Mouse (Mus musculus) testis, postnatal 10 days (tissue): ENCODE measurements at regions not wholly inside any gene's neighbourhood (a gene's known extent, or its start where the extent isn't known, plus 50 kb on each side); places are given as distances from the start of the nearest gene placed in this dataset.
A peak's percentile ranks its signal among the peaks of the same experiment; 100 is the strongest.

Experiments
- DNase-seq: peaks from one replicate; pipeline ENCODE4 v3.0.0; 2021; ENCODE audit warnings: low spot score

DNA sequence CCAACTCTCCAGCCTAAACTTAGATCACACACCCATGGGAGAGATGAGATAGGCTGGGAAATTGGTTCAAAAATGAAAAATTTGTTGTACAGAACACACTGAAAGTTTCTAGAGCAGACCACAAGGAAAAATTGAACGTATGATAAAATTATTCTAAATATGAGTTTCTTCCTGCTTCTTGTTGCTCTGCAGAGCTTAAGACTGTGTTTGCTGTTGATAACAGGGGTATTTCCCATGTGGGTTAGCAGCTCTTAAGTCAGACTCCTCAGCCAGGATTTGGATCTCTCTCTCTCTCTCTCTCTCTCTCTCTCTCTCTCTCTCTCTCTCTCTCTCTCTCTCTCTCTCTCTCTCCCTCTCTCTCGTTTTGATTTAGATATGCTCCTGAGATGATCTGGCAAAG is 173.5 kb upstream of the Stt3b start:
- DNase-seq: no peak

GRCm38 (mm10) chr9:115484408-115484807 is 174.2 kb upstream of the Stt3b start:
- DNase-seq: no peak

GRCm38 (mm10) chr9:115485219-115485618 is 175.0 kb upstream of the Stt3b start:
- DNase-seq: no peak

GRCm38 (mm10) chr9:115487175-115487760 is 177.0 kb upstream of the Stt3b start:
- no peak for DNase-seq

- no peak for DNase-seq
These were observed 178.9 kb upstream of the Stt3b start for GRCm38 (mm10) chr9:115488913-115489809.

DNA sequence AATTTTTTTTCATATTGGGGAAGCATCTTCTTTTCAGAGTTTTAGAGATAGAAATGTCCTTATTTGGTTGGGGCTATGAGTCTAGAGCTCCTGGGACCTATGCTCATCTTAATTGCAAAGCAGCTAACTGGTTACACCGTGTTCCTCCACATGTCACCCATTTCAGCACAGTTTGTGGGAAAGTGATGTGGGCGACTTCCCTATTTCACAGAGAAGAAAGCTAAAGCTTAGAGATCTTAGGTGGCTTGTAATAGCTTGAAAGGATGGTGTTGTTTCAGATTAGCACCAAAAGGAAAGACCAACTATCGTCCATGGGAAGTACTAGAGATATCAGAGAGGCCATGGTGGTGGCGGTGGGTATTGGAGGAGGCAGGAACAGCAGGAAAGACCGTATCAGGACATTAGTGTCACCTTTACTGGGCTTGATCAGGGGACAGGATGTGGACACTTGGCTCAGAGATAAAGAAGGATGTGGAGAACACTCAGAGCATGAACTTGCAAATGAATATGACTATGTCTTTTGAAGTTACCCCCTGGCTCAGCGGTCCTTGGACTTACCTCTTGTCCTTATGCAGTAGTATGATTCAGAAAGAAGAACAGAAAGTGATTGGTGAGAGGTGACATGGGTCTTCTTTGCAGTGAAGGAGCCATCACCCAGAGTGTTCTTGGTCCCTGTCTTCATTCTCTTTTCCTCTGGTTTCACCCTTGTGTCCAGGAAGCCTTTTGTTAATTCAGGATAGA is 182.4 kb upstream of the Stt3b start:
- no peak for DNase-seq

- DNase-seq: no peak
These were observed 183.5 kb upstream of the Stt3b start for GRCm38 (mm10) chr9:115493765-115494164.

DNA sequence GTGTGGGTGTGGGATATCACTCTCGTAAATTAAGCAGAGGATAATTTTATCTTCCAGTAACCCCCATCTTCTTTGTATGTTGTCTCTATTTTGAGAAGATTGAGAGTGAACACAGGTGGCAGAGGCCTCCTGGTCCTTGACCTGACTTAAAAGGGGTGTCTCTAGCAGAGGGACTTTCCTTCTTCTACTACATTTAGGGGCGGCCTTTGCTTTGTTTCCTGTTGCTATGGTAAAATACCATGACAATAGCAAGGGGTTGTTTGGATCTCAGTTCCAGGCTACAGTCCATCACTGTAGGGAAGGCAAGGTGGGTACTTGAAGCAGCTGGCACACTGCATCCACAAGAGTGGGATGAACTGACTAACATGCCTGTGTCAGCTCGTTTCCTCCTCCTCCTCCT is 189.3 kb upstream of the Stt3b start:
- no peak for DNase-seq

- DNase-seq: no peak
These were observed 194.6 kb upstream of the Stt3b start for GRCm38 (mm10) chr9:115504789-115505188.

GRCm38 (mm10) chr9:115507131-115507689 is 197.0 kb upstream of the Stt3b start:
- DNase-seq: no peak

- no peak for DNase-seq
These were observed 202.8 kb upstream of the Stt3b start for GRCm38 (mm10) chr9:115512835-115513629.

DNA sequence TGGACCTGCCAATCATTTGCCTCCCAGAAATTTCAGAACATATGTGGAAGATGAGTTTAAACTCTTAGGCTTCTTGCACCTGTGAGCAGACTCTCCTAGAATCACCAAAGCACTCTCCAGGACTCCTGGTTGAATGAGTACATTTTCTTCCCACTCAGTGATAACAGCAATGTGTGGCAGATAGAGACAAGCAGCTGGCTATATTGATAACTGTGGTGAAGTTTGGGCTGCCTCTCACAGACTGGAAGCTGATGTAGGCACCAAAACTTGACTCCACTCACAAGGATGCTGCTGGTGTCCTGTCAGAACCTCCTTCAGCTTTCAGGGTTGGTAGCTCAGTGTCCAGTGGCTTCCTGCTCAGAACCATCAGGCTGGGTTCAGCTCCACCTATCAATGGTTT is 207.7 kb upstream of the Stt3b start:
- no peak for DNase-seq

DNA sequence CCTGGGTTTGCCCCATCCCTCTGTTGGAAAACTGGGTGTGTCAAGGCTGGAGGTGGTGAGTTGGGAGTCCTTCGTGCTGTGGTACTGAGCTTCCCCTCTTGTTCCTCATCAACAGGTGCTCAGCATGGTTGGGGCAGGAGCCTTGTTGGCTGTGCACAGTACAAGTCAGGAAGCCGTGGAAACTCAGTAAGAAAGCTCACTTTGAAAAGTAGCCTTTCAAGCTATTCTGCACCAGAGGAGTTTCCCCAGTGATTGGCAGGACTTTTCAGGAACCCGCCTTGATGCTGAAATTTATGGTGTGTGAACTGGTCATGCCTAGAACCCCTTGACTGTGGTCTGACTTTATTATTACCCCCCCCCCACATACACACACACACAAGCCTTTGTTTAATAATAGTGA is 213.9 kb upstream of the Stt3b start:
- no peak for DNase-seq

DNA sequence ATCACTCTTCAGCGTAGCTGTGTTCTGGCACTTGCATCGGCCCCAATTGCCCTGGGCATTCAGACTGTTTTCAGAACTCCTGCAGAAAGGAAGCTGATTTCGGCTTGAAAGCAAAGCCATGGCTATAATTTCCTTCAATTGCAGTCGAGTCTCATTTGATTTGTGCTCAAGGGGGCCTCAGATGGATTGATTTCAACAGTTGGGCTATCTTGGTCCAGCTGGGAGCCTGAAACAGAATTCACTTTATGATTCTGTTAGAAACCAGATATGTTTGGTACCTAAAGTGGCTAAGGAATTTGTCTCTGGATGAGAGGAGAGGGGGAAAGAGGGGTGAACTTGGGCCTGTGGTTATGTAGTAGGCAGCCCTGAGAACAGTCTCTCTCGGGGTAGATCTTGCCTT is 214.4 kb upstream of the Stt3b start:
- DNase-seq: no peak

DNA sequence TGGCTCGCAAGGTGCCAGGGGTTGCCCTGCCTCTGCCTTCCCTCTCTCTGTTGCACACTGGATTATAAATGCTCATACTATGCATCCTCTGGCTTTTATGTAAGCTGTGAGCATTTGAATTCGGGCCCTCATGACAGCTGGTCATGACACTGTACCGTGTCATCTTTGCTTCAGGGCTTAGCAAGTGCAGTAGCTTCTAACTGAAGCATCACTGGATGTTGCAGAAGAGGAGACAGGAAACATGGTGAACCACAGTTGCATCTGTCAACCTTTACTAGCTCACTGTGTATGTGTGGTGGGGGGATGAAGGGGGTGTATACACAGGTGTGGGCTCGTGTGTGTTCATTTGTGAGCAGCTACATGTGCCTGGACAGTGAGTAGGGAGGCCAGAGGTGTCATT is 216.1 kb upstream of the Stt3b start:
- no peak for DNase-seq

GRCm38 (mm10) chr9:115526981-115527380 is 216.8 kb upstream of the Stt3b start:
- no peak for DNase-seq

DNA sequence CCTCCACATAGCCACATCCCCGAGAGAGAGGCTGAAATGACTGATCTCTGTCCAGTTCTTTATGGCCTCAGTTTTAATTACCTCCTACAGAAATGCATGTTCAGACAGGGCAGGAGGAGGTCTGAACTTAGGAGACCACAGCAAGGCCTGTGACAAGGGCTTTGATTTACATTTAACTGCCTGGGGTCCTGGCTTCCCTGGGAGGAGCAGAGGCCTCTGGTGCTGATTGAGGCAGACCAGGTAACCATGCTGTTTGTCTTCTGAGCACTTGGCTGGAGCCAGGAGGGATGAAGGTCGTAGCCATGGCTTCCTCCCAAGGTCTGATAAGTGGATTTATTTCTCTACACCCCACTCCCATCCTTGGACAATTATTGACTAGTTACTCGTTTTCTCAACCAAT is 224.0 kb upstream of the Stt3b start:
- DNase-seq: no peak

DNA sequence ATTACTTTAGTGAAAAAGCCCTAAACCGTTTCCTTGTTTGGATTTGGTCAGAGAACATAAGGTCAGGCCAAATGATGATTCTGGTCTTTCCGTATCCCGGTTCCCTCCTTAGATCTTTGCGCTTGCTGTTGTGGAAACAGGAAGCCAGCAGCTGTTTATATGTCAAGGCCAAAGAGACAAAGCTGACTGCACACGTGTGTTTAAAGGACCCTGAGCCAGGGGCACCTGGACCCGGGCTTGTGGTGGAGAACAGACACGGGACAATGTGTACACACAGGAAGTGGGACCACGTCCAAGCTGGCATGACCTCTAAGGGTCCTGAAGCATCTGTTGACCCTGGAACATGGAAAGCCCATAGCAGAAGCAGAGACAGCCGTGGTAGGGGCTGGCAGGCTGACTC is 233.4 kb upstream of the Stt3b start:
- peak; percentile 55 for DNase-seq

DNA sequence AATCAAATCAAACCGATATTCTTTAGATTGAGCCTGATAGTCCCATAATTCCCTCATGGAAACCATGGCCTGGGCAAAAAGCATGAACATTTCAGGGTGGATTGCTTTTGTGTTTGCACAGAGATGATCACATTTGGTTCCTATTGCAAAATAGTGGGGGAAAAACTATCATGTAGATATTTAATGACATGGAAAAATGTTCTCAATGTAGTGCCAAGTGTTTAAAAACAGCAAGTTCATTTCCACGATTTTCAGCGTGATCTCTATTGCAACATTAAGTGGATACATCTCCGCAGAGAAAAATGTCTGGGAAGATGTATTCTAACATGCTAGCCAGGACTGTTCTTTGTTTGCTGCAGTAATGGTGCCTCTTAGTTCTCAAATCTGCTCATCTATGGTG is 235.0 kb upstream of the Stt3b start:
- no peak for DNase-seq

DNA sequence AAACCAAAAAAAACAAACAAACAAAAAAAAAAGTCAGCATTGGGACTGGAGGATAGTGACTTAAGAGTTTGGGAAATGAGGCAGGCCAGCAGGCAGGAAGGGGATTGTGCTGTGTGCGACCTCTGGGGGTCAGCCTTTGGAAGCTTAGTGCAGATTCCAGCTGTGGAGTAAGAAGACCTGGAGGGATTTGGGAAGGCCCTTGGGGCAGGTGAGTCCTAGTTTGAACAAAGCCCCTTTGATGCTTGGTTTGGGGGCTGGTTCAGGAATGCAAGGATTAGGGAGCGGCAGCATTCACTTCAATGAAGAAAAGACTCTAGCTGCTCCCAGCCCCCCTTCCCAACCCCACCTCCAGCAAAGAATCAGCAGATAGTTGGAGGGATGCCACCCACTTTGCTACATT is 235.6 kb upstream of the Stt3b start:
- DNase-seq: no peak

- no peak for DNase-seq
These were observed 237.6 kb upstream of the Stt3b start for GRCm38 (mm10) chr9:115547625-115548325.
